Mouse (Mus musculus) erythroblast, embryonic 14.5 days (primary cell): ENCODE results near the gene Nav3.

Experiments
- GATA1 ChIP-seq: IDR thresholded peaks from 2 replicates; pipeline ENCODE4 v1.6.1; 2012; ENCODE audit warnings: low read length, inconsistent platforms, mixed read lengths
- TAL1 ChIP-seq: IDR thresholded peaks from 3 replicates; pipeline ENCODE4 v1.6.1; 2012; ENCODE audit warnings: low read length, inconsistent platforms, mixed read lengths

DNA sequence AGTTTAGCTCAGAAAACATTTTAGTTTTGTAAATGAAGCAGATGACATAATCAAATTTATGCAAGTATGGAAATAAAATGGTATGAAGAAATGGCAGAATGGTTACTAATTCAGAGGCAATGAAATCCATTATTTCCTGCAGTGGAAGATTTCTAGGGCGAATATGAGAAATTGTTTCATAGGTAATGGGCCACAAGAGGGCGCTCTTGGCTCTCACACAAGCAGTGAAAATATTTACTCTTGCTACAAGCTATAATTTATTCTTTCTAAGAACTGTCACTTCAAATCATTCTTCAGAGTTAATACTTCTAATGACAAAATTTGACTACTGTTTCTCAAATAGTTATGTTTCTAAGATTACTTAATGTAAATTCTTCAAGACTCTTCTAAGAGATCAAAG, 690.4 kb downstream of the Nav3 start:
- TF ChIP-seq GATA1 = no peak
- TF ChIP-seq TAL1 = no peak
